Mouse (Mus musculus) R1 (cell line): ENCODE measurements around the gene Clca3a1.

Source experiments
- DNase-seq: peaks from one replicate; pipeline ENCODE4 v3.0.0-alpha.2; 2018; ENCODE audit warnings: low read depth, low spot score

Clca3a1 gene

GRCm38 (mm10) chr3:144719088-144719900, 41.5 kb downstream of the Clca3a1 start:
- peak; percentile 59 for DNase-seq

- DNase-seq = no peak
Measured at GRCm38 (mm10) chr3:144718706-144719087, 42.1 kb downstream of the Clca3a1 start.

GRCm38 (mm10) chr3:144717835-144718234, 42.9 kb downstream of the Clca3a1 start:
- no peak for DNase-seq

GRCm38 (mm10) chr3:144717121-144717520, 43.7 kb downstream of the Clca3a1 start:
- no peak for DNase-seq

GRCm38 (mm10) chr3:144715901-144716300, 44.9 kb downstream of the Clca3a1 start:
- peak; percentile 29 for DNase-seq

- no peak for DNase-seq
Measured at GRCm38 (mm10) chr3:144715033-144715432, 45.7 kb downstream of the Clca3a1 start.

GRCm38 (mm10) chr3:144714606-144715005, 46.2 kb downstream of the Clca3a1 start:
- no peak for DNase-seq

- DNase-seq = no peak
Measured at GRCm38 (mm10) chr3:144714126-144714525, 46.7 kb downstream of the Clca3a1 start.

- DNase-seq = no peak
Measured at GRCm38 (mm10) chr3:144711607-144712206, 49.1 kb downstream of the Clca3a1 start.

- DNase-seq = no peak
Measured at GRCm38 (mm10) chr3:144708612-144709011, 52.2 kb downstream of the Clca3a1 start.

- no peak for DNase-seq
Measured at GRCm38 (mm10) chr3:144703959-144704358, 56.8 kb downstream of the Clca3a1 start.

- no peak for DNase-seq
Measured at GRCm38 (mm10) chr3:144698790-144699433, 61.9 kb downstream of the Clca3a1 start.

- DNase-seq = no peak
Measured at GRCm38 (mm10) chr3:144697942-144698341, 62.8 kb downstream of the Clca3a1 start.

GRCm38 (mm10) chr3:144697154-144697553, 63.6 kb downstream of the Clca3a1 start:
- DNase-seq = no peak

- DNase-seq = no peak
Measured at GRCm38 (mm10) chr3:144694941-144695340, 65.8 kb downstream of the Clca3a1 start.

- no peak for DNase-seq
Measured at GRCm38 (mm10) chr3:144694040-144694439, 66.7 kb downstream of the Clca3a1 start.

- DNase-seq = peak; percentile 57
Measured at GRCm38 (mm10) chr3:144692052-144692451, 68.7 kb downstream of the Clca3a1 start.

GRCm38 (mm10) chr3:144689236-144689635, 71.5 kb downstream of the Clca3a1 start:
- peak; percentile 94 for DNase-seq

GRCm38 (mm10) chr3:144688284-144688683, 72.5 kb downstream of the Clca3a1 start:
- no peak for DNase-seq

GRCm38 (mm10) chr3:144687618-144688017, 73.2 kb downstream of the Clca3a1 start:
- no peak for DNase-seq

- DNase-seq = no peak
Measured at GRCm38 (mm10) chr3:144686146-144686545, 74.6 kb downstream of the Clca3a1 start.

GRCm38 (mm10) chr3:144683136-144683814, 77.5 kb downstream of the Clca3a1 start:
- DNase-seq = no peak
